Mouse (Mus musculus) liver, adult 2 months (tissue): Measurements from ENCODE around the gene Nfatc2. TPM values are rescaled to one million over a fixed set of nuclear protein-coding genes. Genes with fewer than 3 reads are reported as not detected.

ENCODE experiments used
- DNase-seq: peaks from one replicate; pipeline ENCODE4 v3.0.0-alpha.2; 2011; ENCODE audit warnings: low read depth, low spot score; ENCODE audit errors: extremely low read depth
- H3K27ac ChIP-seq: fragments of 200-500 bp; replicated peaks from 2 replicates; pipeline ENCODE4 v1.5.1; 2012; ENCODE audit warnings: low read depth, mild to moderate bottlenecking, control low read depth, inconsistent platforms, low read length; ENCODE audit not compliant: insufficient read depth
- H3K27me3 ChIP-seq: fragments of 200-500 bp; 2 replicates; pipeline ENCODE4 v1.6.1; 2012; ENCODE audit warnings: mild to moderate bottlenecking, moderate library complexity, low read length, inconsistent platforms; ENCODE audit not compliant: control insufficient read depth, insufficient read depth
- H3K36me3 ChIP-seq: fragments of 200-500 bp; 2 replicates; pipeline ENCODE4 v1.6.1; 2012; ENCODE audit warnings: low read length, inconsistent platforms; ENCODE audit not compliant: control insufficient read depth, insufficient read depth
- H3K4me1 ChIP-seq: fragments of 200-500 bp; 2 replicates; pipeline ENCODE4 v1.6.1; 2011; ENCODE audit warnings: low read length; ENCODE audit not compliant: control insufficient read depth, insufficient read depth
- H3K4me3 ChIP-seq: fragments of 200-500 bp; 2 replicates; pipeline ENCODE4 v1.5.1; 2011; ENCODE audit warnings: low read depth, mild to moderate bottlenecking, control low read depth, low read length, moderate library complexity; ENCODE audit not compliant: insufficient read depth
- H3K79me2 ChIP-seq: fragments of 200-500 bp; 2 replicates; pipeline ENCODE4 v1.6.1; 2012; ENCODE audit warnings: inconsistent platforms, mild to moderate bottlenecking, low read length, moderate library complexity; ENCODE audit not compliant: control insufficient read depth, insufficient read depth
- H3K9ac ChIP-seq: fragments of 200-500 bp; 2 replicates; pipeline ENCODE4 v1.6.1; 2012; ENCODE audit warnings: low read depth, mild to moderate bottlenecking, control low read depth, inconsistent platforms, low read length
- CTCF ChIP-seq: fragments of 200-500 bp; IDR thresholded peaks from 2 replicates; pipeline ENCODE4 v1.5.1; 2011; ENCODE audit warnings: low read depth, low read length, control low read depth
- POLR2A ChIP-seq: fragments of 200-500 bp; IDR thresholded peaks from 2 replicates; pipeline ENCODE4 v1.6.1; 2011; ENCODE audit warnings: low read length, control low read depth; ENCODE audit not compliant: insufficient read depth; ENCODE audit errors: extremely low read depth
- WGBS: fragments of 180-500 bp; shearing (Covaris S2); methylation state at CpG from one replicate; pipeline ENCODE4 v1.1.7; 2018; 5-methylcytosine and 5-hydroxymethylcytosine counted together
- polyA plus RNA-seq: library from polyadenylated mRNA; depleted of rRNA; stranded (reverse); fragments of >200 nt; gene quantifications from 2 replicates; pipeline ENCODE4 v1.2.3, GENCODE M21; 2012
- total RNA-seq: library from RNA; depleted of rRNA; stranded (reverse); fragments of >200 nt; gene quantifications from 2 replicates; pipeline ENCODE4 v1.2.3, GENCODE M21; 2014

Gene Nfatc2
- total and polyA plus RNA-seq, 2 experiments, result 0.09 to 0.20 TPM

- Histone ChIP-seq H3K79me2 (no peaks in the 10 kb centered on the region), H3K27me3 (no peaks in the 10 kb centered on the region), H3K4me1 (no peaks in the 10 kb centered on the region), H3K4me3 (no peak overlapping the region), H3K9ac (no peak overlapping the region), H3K36me3 (no peaks in the 10 kb centered on the region), H3K27ac (no peak overlapping the region)
- WGBS, result 81% methylated on average over 5 of the region's 5 CpGs
- TF ChIP-seq CTCF (no peak), POLR2A (no peak)
- DNase-seq, result no peak
Measured at GRCm38 (mm10) chr2:168465646-168466045, 135.8 kb downstream of the Nfatc2 start.

- TF ChIP-seq CTCF (no peak), POLR2A (no peak)
- no peak overlapping the region for H3K4me3 ChIP-seq
- H3K27ac ChIP-seq, result no peak overlapping the region
- H3K9ac ChIP-seq, result no peak overlapping the region
- no peaks in the 10 kb centered on the region for H3K79me2 ChIP-seq
- no peak for DNase-seq
- 76% methylated on average over 9 of the region's 9 CpGs for WGBS
- H3K27me3 ChIP-seq, result no peaks in the 10 kb centered on the region
- no peaks in the 10 kb centered on the region for H3K36me3 ChIP-seq
- H3K4me1 ChIP-seq, result no peaks in the 10 kb centered on the region
Measured at GRCm38 (mm10) chr2:168461865-168462264, 139.6 kb downstream of the Nfatc2 start.

- Histone ChIP-seq H3K4me1 (no peaks in the 10 kb centered on the region), H3K79me2 (no peaks in the 10 kb centered on the region), H3K4me3 (no peak overlapping the region), H3K36me3 (no peaks in the 10 kb centered on the region), H3K27ac (no peak overlapping the region), H3K27me3 (no peaks in the 10 kb centered on the region), H3K9ac (no peak overlapping the region)
- WGBS, result 73% methylated on average over 5 of the region's 5 CpGs
- no peak for TF ChIP-seq POLR2A
- 0 out of 2 replicates have a peak, but pooled peaks have one; percentile 19 for TF ChIP-seq CTCF
- DNase-seq, result no peak
Measured at GRCm38 (mm10) chr2:168459627-168460026, 141.8 kb downstream of the Nfatc2 start.

GRCm38 (mm10) chr2:168458583-168458982 lies 142.9 kb downstream of the Nfatc2 start:
- no peak overlapping the region for H3K4me3 ChIP-seq
- WGBS, result 86% methylated on average over 9 of the region's 9 CpGs
- no peak overlapping the region for H3K27ac ChIP-seq
- H3K79me2 ChIP-seq, result no peaks in the 10 kb centered on the region
- no peak overlapping the region for H3K9ac ChIP-seq
- no peak for DNase-seq
- H3K36me3 ChIP-seq, result no peaks in the 10 kb centered on the region
- no peaks in the 10 kb centered on the region for H3K4me1 ChIP-seq
- H3K27me3 ChIP-seq, result no peaks in the 10 kb centered on the region
- TF ChIP-seq CTCF (no peak), POLR2A (no peak)

- H3K4me1 ChIP-seq, result no peaks in the 10 kb centered on the region
- no peak overlapping the region for H3K4me3 ChIP-seq
- H3K27me3 ChIP-seq, result no peaks in the 10 kb centered on the region
- TF ChIP-seq CTCF (no peak), POLR2A (no peak)
- H3K9ac ChIP-seq, result no peak overlapping the region
- no peak for DNase-seq
- 62% methylated on average over 30 of the region's 30 CpGs for WGBS
- H3K27ac ChIP-seq, result no peak overlapping the region
- H3K79me2 ChIP-seq, result no peaks in the 10 kb centered on the region
- no peaks in the 10 kb centered on the region for H3K36me3 ChIP-seq
Measured at GRCm38 (mm10) chr2:168451714-168452708, 149.4 kb downstream of the Nfatc2 start.

- TF ChIP-seq POLR2A (no peak), CTCF (peak; percentile 75)
- H3K27ac ChIP-seq, result no peak overlapping the region
- H3K79me2 ChIP-seq, result no peaks in the 10 kb centered on the region
- no peaks in the 10 kb centered on the region for H3K4me1 ChIP-seq
- DNase-seq, result peak; percentile 2
- WGBS, result 6% methylated on average over 3 of the region's 3 CpGs
- H3K36me3 ChIP-seq, result no peaks in the 10 kb centered on the region
- no peak overlapping the region for H3K4me3 ChIP-seq
- no peaks in the 10 kb centered on the region for H3K27me3 ChIP-seq
- H3K9ac ChIP-seq, result no peak overlapping the region
Measured at GRCm38 (mm10) chr2:168450977-168451376, 150.5 kb downstream of the Nfatc2 start.
